Mouse (Mus musculus) gastrocnemius, postnatal 4 days (tissue): ENCODE data around the gene Vkorc1. TPM values are rescaled to one million over a fixed set of nuclear protein-coding genes. Genes with fewer than 3 reads are reported as not detected.
A peak's percentile ranks its signal among the peaks of the same experiment; 100 is the strongest.
"Not testable (repeated sequence)": the region's sequence is repeated elsewhere in the genome, so short reads cannot be mapped to it uniquely, and the experiment has no call there.

ENCODE experiments used
- DNase-seq, 2 experiments: peaks; one replicate each; pipeline ENCODE4 v3.0.0; 2021 to 2022; ENCODE audit warnings: low spot score in 2 of 2, mixed read lengths in 2 of 2
- total RNA-seq, 2 experiments: library from RNA; stranded (reverse); gene quantifications; 2 replicates each; pipeline ENCODE4 v1.2.3; 2021

Gene Vkorc1
- total RNA-seq, 2 experiments from 2014 or later: 62.4 to 71.8 TPM

DNA sequence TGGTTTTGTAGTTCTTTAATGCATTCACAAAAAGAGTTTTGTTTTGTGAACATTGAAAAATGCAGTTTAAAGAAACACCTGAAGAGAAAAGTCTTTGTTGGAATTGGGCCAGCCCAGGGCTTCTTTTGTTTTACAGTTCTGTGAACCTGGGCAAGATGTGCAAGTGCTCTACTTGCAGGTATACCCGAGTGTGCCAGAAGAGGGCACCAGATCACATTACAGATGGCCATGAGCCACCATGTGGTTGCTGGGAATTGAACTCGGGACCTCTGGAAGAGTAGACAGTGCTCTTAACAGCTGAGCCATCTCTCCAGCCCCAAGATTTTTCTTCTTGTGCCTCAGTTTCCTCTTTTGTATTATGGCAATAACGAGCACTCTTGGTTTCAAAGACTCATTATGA, 22.8 kb upstream of the Vkorc1 start:
- no peak for DNase-seq

GRCm38 (mm10) chr7:127915293-127915692, 19.9 kb upstream of the Vkorc1 start:
- no peak for DNase-seq

- no peak for DNase-seq
Observed at GRCm38 (mm10) chr7:127912938-127913337, 17.5 kb upstream of the Vkorc1 start.

DNA sequence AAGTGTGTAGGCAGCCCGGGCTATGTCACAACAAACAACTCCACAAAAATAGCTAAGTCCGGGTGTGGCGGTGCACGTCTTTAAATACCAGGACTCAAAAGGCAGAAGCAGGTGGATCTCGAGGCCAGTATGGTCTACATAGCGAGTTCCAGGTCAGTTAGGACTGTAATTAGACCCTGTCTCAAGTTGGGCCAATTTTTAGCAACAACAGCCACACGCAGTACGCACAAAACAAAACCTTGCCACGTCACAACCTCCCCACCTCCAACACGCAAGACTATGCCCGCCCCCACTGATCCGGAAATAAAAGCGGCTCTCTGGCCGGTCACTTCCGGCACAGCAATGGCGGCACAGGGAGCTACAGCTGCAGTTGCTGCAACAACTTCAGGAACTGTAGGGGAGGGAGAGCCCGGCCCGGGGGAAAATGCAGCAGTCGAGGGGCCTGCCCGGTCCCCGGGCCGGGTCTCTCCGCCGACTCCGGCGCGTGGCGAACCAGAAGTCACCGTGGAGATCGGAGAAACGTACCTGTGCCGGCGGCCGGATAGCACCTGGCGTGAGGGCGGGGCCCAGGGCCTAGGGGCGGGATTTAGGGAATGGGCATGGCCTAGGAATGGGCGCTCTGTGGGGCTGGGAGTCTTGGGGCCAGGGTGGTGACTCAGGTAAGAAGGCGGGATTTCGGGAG, 16.9 kb upstream of the Vkorc1 start, which contains the start of gene Kat8:
Gene Kat8, plus strand, starts transcription at position 327 of the 682 bp plus-strand sequence.
- DNase-seq: peak; percentile 74 to 87

- DNase-seq: no peak
Observed at GRCm38 (mm10) chr7:127908656-127909055, 13.2 kb upstream of the Vkorc1 start.

GRCm38 (mm10) chr7:127907939-127908338, 12.5 kb upstream of the Vkorc1 start:
- no peak for DNase-seq

GRCm38 (mm10) chr7:127903971-127904796, 8.8 kb upstream of the Vkorc1 start, which contains the start of gene Bckdk:
TSS of gene Bckdk (plus strand) at chr7:127904082.
- DNase-seq: peak; percentile 70 to 78

DNA sequence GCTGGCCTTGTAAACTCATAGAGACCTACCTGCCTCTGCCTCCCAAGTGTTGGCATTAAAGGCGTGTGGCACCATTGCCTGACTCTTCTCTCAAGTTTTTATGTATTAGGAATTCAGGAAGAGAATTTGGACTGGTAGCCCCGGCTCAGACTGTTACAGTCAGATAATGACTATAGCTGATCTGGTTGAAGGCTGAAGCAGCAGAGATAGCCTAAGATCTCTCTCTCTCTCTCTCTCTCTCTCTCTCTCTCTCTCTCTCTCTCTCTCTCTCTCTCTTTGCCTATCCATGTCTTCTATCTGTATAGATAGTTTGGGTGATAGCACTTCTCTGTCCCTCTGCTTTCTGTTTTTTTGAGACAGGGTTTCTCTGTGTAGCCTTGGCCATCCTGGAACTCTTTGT, 6.4 kb upstream of the Vkorc1 start:
- no peak for DNase-seq

DNA sequence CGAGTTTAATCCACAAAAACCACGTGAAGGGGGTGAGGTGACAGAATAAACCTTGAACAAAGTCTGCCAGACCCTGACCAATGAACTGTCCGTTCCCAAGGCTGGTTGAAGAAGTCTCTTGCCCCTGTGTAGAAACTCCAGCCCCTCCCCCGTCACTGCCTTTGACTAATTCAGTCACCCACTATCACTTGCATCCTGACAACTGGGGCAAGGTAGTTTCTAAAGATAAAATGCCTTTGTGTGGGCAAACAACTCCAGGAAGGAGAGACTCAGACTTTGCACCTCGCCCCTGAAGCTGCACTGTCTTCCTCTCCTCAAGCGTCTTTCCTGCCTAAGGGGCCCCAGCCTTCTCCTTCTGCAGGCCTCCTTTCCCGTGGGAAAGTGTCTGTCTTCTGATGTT, 4.6 kb upstream of the Vkorc1 start:
- no peak for DNase-seq

GRCm38 (mm10) chr7:127898179-127898956, 3.0 kb upstream of the Vkorc1 start:
- no peak for DNase-seq

DNA sequence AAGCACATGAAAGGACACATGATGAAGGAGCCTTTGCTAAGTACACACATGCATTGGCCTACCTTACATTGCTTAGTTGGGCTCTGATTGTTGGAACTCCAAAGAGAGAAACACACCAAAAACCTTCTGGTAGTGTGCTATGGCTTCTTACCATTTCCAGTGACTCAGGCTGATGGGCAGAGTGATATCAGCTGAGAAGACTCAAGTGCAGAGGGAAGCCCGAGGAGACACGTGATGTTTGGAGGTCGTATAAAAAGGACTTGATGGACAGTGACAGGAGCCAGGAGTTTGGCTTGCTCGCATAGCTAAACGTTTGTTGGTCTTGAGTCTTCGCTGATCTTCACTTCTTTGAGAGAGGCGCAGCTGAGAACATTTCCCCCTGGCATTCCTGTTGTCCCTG, 2.1 kb upstream of the Vkorc1 start:
- DNase-seq: no peak

GRCm38 (mm10) chr7:127896384-127896783, 967 bp upstream of the Vkorc1 start:
- peak in 1 of 2 experiments; percentile 66 for DNase-seq

- not testable (repeated sequence) for DNase-seq
Observed at GRCm38 (mm10) chr7:127895891-127896290, 474 bp upstream of the Vkorc1 start.

DNA sequence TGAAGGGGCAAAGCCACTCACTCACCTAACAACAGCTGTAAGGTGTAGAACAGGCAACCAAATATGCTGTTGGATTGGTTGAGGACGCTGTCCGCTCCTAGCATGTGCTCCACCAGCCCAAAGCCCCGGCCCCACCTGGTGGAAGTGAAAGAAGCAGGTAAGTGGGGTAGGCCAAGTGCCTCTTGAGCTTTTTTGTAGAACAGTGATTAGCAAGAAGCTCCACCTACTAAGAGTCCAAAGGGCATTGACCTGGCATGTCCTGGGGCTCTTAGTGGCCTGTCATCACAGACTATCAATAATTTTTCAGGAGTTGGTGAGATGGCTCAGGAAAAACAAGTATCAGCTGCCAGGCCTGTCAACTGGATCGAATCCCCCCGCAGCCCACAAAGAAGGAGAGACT, 937 bp downstream of the Vkorc1 start:
- no peak for DNase-seq

- DNase-seq: no peak
Observed at GRCm38 (mm10) chr7:127890798-127891197, 4.6 kb downstream of the Vkorc1 start, which contains the start of gene Prss53. TSS of gene Prss53 (minus strand) at chr7:127890970.

GRCm38 (mm10) chr7:127888821-127889220, 6.6 kb downstream of the Vkorc1 start:
- no peak for DNase-seq

DNA sequence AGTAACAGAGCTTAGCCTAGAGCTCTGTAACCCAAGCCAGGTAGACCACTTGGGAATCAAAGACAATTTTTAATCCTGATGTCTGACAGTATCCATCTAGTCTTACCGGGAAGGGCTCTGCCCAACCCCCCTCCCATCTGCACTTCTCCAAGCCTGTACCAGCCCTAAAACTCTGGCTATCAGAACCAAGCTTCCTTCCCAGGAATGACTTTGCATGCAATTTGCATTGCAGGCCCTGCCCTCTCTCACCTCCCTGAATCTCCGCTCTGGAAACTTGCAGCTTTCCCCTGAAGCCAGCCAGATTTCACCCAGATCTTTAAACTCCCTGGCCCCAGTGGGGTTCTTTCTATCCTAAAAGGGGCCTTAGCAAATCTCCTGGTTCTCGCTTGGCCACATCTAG, 7.6 kb downstream of the Vkorc1 start:
- DNase-seq: no peak

GRCm38 (mm10) chr7:127887191-127887590, 8.2 kb downstream of the Vkorc1 start:
- DNase-seq: no peak

DNA sequence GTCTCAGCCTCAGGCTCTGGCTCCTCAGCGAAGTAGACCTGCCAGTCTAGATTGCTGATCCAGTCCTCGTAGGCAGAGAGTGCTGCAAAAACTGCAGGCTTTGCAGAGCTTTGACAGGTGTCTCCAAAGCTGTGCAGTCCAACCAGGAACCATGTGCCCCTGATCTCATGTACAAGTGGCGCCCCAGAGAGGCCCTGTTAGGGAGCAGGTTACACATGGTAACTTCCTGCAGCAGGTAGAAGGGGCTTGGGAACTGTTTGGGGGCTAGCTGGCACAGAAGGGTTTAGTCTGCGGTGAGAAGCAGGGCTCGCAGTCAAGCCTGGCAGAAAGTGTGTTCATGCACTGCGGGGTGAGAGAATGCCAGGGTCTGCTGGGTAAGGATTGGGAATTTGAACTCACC, 8.9 kb downstream of the Vkorc1 start:
- DNase-seq: no peak

DNA sequence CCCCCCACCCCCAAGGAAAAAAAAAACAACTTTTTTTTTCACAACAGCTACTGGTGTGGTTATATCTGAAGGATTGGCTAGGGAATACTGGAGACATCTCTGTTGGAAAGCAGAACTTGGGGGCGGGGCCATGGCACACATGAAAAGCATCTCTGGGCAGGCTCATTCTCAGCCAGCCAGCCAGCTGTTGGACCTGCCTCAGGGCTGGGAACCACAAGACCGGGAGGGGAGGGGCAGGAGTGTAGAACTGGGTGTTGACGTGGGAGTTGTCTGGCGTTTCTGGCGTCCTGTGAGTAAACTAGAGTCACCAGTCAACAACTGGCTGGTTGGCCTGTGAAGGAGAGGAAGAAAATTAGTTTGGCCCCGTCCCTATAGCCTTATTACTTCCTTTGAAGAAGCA, 9.5 kb downstream of the Vkorc1 start:
- DNase-seq: peak in 1 of 2 experiments; percentile 60

DNA sequence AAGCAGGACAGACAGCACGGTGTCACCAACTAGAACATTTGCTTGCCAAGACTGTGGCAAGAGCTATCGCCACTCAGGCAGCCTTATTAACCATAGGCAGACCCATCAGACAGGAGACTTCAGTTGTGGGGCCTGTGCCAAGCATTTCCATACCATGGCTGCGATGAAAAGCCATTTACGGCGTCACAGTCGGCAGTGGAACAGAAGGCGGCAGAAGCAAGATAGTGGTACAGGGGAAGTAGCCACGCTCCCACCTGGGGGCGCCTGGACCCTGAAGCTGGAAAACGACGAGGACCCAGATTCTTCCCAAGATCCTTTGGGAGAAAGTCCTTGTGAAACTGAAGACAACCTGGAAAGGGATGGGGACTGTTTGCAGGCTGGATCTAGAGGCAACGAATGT, 15.0 kb downstream of the Vkorc1 start:
- no peak for DNase-seq

- DNase-seq: no peak
Observed at GRCm38 (mm10) chr7:127879301-127879700, 16.1 kb downstream of the Vkorc1 start.
